Mouse (Mus musculus) sigmoid colon, adult 10 weeks (tissue): ENCODE measurements around the gene Mag. TPM values are rescaled to one million over a fixed set of nuclear protein-coding genes. Genes with fewer than 3 reads are reported as not detected.

Experiments used
- polyA plus RNA-seq: library from polyadenylated mRNA; stranded (reverse); fragments of 350-450 nt; fragmentation: Illumina TruSeq; extraction: RNeasy Lipid Tissue Mini Kit (QIAGEN cat#74804); gene quantifications from one replicate; pipeline ENCODE4 v1.2.3, GENCODE M21; 2014; ENCODE audit warnings: low read depth, low replicate concordance

Mag gene
- not detected for polyA plus RNA-seq

DNA sequence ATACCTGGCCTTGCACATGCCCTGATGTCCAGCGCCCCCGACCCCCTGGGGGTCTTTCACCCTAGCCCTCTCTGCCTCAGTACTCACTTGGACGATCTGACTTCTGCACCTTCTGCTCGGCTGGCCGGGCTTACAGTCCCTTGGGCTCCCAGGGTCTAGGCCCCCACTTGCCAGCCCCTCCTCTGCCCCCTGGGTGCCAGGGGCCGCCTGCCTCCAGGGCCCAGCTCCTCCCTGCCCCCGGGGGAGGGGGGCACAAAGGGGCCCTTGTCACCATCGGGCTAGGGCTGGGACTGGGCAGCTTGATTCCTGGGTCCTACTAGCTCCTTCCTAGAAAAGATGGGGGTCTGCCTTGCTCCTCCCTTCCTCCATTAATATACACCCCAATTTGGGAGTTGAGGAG, at the start of gene Mag:
Gene Mag, minus strand, starts transcription at position 142 of the 400 bp plus-strand sequence.

DNA sequence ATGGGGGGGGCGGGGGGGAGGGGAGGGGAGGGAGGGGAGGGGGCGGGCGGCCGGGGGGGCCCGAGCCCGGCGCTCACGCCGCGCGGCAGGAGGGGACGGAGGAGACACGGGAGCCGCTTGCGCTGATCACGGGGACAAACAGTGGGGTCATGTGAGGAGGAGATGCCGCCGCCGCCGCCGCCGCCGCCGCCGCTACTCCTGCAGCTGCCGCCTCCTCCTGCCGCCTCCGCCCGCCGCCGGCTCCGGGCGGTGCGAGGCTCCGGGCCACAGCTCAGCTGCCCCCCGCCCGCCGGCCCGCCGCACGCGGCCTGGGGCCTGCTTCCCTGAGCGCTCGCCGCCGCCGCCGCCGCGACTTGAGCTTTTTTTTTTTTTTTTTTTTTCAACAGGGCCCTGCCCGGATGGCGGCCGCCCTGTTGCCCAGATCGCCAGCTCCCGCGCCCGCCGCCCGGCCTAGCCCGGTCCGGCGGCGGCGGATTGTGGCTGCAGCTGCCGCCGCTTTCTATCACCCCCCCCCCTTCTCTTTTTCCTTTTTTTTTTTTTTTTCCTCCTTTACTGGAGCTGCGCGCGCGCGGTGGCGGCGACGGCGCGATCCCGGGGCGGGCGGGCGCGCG, 42.2 kb upstream of the Mag start, which contains the start of gene Usf2:
Gene Usf2, minus strand, starts transcription at position 48 of the 611 bp plus-strand sequence.

DNA sequence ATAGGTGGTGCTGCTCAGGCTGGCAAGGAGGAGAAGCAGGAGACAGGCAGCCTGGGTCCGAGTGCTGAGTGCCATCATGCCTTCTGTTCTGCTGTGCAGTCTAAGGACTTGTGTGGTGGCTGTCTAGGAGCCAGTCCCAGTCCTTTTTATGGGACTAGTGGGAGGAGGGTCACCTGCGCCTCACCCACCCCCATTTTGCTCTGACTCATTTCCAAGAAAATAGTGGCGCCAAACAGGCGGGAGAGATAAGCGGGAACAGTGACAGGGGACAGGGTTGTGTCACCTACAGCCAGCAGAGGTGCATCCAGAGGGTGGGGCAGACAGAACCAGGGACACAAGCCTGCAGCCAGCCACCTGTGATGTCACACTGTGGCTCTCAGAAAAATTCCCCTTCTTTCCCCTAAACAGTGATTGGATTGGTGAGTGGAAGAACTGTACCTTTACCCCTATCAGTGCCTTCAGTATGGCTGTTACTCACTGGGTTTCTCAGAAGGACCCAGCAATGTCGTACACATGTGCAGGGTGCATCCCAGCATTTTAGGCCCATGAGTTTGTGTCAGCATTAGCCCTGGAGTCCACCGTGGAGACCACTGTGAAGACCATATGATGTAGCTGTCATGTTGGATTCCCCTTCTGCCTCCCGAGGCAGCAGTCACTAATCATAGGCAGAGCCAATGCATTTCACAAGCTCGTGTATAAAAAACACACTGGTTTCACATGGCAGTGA, 29.4 kb upstream of the Mag start, which contains the start of gene Hamp:
Gene Hamp, minus strand, starts transcription at position 124 of the 727 bp plus-strand sequence.

DNA sequence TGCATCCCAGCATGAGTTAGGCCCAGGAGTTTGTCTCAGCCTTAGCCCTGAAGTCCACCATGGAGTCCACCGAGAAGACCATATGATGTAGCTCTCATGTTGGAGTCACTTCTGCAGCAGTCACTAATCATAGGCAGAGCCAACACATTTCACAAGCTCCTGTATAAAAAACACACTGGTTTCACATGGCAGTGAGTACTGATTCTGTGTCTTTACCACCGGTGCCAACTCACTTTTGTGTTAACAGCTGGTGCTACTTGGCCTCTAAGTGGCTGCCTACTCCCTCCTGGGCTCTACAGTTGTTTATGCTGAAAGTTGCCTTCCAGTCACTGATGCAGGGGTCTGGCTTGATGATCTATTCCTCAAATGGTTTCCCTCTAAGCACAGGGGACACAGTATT, 9.9 kb upstream of the Mag start, which contains the start of gene Hamp2:
Gene Hamp2, minus strand, starts transcription at position 101 of the 400 bp plus-strand sequence.

DNA sequence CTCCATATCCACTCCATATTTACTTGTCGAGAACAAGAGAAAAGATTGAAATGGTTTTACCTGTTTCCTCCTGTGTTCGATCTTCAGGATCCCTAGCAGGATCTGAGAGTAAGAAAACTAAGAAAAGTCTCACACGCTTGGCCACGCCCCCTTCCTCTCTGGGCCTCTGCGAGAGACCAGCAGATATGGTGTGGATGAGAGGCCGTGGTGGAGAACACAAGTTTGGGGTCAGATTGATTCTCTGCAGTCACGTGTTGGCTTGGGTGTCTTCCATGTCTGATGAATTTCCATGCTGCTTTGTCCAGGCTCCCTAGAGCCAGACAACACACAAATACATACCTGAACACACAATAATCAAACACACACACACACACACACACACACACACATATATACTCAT, 34.5 kb downstream of the Mag start, which contains the start of gene Cd22:
Gene Cd22, minus strand, starts transcription at position 167 of the 400 bp plus-strand sequence.

DNA sequence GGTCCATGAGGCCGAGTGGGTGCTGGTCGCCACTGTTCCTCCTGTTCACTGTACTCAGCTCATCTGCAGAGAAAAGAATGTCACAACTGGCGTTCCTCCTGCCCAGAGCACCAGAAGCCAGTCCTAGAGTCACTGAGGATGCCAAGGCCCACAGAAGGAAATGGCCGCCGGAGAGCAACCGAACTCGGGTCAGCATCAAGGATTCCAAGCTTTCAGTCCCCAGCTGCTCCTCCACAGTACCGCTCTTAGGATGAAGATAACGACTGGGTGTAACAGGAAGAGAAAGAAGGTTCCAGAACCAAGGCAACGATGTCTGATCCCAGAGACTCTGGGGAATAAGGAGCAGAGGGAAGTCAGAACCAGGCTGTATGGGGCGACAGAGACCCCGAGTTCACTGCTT, 53.2 kb downstream of the Mag start, which contains the start of gene Ffar1:
Gene Ffar1, minus strand, starts transcription at position 101 of the 400 bp plus-strand sequence.

DNA sequence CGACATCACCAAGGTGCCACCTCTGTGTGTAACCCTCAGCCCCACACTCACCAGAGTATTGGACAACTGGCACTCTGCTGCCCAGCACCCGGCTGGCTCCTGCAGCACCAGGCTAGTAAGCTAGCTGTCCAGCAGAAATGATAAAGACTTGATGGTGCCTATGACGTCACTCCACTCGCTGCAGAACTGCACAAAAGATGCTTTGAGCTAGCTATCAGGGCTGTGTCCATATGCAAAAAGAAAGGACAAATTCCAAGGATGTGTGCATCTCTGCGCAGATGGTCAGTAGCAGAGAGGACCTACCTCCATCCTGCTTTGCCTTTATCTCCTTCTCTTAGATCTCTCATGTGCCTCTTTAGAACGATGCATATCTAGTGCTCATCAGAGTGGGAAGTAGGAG, 58.6 kb downstream of the Mag start, which contains the start of gene Ffar3:
Gene Ffar3, minus strand, starts transcription at position 101 of the 400 bp plus-strand sequence.

Other genes with a start within 250 kb of the Mag start
- gene Haus5, start 249.9 kb downstream of the Mag start, polyA plus RNA-seq, result 3.0 TPM
- not detected for gene Pmis2, start 243.3 kb downstream of the Mag start, polyA plus RNA-seq
- gene 2200002J24Rik, start 215.9 kb downstream of the Mag start, polyA plus RNA-seq, result not detected
- not detected for gene Atp4a, start 202.7 kb downstream of the Mag start, polyA plus RNA-seq
- 7.3 TPM for gene Tmem147, start 185.3 kb downstream of the Mag start, polyA plus RNA-seq
- not detected for gene Gapdhs, start 171.2 kb downstream of the Mag start, polyA plus RNA-seq
- 0.69 TPM for gene Sbsn, start 163.4 kb downstream of the Mag start, polyA plus RNA-seq
- gene Dmkn, start 151.1 kb downstream of the Mag start, polyA plus RNA-seq, result 2.5 TPM
- not detected for gene Krtdap, start 127.0 kb downstream of the Mag start, polyA plus RNA-seq
- gene Ffar2, start 91.1 kb downstream of the Mag start, polyA plus RNA-seq, result 11.9 TPM
- gene Ffar3, start 58.7 kb downstream of the Mag start, polyA plus RNA-seq, result not detected
- gene Ffar1, start 53.3 kb downstream of the Mag start, polyA plus RNA-seq, result 0.91 TPM
- gene Cd22, start 34.5 kb downstream of the Mag start, polyA plus RNA-seq, result 9.5 TPM
- not detected for gene Hamp2, start 9.8 kb upstream of the Mag start, polyA plus RNA-seq
- not detected for gene Hamp, start 29.2 kb upstream of the Mag start, polyA plus RNA-seq
- gene Usf2, start 41.9 kb upstream of the Mag start, polyA plus RNA-seq, result 38.3 TPM
- gene Lsr, start 58.6 kb upstream of the Mag start, polyA plus RNA-seq, result 6.1 TPM
- 5.0 TPM for gene Fam187b, start 58.9 kb upstream of the Mag start, polyA plus RNA-seq
- gene Fxyd5, start 127.6 kb upstream of the Mag start, polyA plus RNA-seq, result 8.9 TPM
- not detected for gene Fxyd7, start 136.6 kb upstream of the Mag start, polyA plus RNA-seq
- 4.1 TPM for gene Fxyd1, start 142.3 kb upstream of the Mag start, polyA plus RNA-seq
- 1.1 TPM for gene Lgi4, start 144.5 kb upstream of the Mag start, polyA plus RNA-seq
- gene Fxyd3, start 161.8 kb upstream of the Mag start, polyA plus RNA-seq, result 55.5 TPM
- 0.76 TPM for gene Hpn, start 200.4 kb upstream of the Mag start, polyA plus RNA-seq
- not detected for gene Scn1b, start 212.1 kb upstream of the Mag start, polyA plus RNA-seq
- gene Gramd1a, start 241.0 kb upstream of the Mag start, polyA plus RNA-seq, result 7.0 TPM